Mouse (Mus musculus): Measurements from ENCODE around the gene Nanp. TPM values are rescaled to one million over a fixed set of nuclear protein-coding genes. Genes with fewer than 3 reads are reported as not detected.
A peak's percentile ranks its signal among the peaks of the same experiment; 100 is the strongest.

Gene Nanp
- polyA plus RNA-seq, 1 experiment from 2014 or later = 47.7 TPM

DNA sequence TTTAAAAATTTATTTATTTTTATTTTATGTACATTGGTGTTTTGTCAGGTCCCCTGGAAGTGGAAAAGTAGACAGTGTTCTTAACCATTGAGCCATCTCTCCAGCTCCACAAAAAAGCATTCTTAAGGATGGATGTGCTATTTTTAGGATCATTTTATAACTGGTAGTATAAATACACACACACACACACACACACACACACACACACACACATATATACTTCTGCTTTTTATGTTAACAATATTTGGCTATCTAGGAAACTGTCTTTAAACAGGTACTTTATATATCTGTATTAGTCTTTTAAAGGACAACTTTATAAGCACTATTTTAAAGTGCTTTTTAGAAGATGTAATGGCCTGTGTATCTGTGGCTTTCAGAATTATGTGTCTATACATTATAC is 57.1 kb downstream of the Nanp start:
- Histone ChIP-seq H3K4me3 (ENCODE audit: low read depth, low read length) (no peak overlapping the region), H3K9ac (ENCODE audit: low read depth, low read length) (no peak overlapping the region), H3K9me3 (replicated peaks; ENCODE audit: control insufficient read depth, low read length) (no peaks in the 10 kb centered on the region), H3K36me3 (ENCODE audit: control insufficient read depth, insufficient read depth) (no peaks in the 10 kb centered on the region), H3K4me2 (ENCODE audit: low read depth, low read length) (no peak overlapping the region), H3K27ac (ENCODE audit: low read length) (no peak overlapping the region), H3K27me3 (ENCODE audit: control insufficient read depth, insufficient read depth, low read depth, low read length) (no peaks in the 10 kb centered on the region), H3K4me1 (ENCODE audit: control insufficient read depth, low read depth, low read length) (peaks cover 20% of the 10 kb centered on the region)
- no peak for ATAC-seq (ENCODE audit: low read depth)

DNA sequence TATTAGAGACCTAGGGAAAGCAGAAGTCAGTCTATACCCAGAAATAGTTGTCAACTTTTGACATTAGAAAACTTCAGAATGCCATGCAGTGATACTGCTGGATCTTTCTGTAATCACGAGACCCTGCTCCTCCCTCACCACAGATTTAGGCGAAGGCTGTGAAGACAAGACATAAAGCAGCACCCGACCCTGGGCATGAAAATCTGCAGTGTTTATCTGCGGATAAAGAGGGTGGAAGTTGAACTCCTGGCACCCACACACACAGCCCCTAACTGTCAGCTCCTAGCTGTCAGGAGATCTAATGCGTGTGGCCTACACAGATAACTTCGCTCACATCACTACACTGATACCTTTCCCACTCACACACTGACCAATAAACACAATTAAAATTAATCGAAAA is 57.7 kb downstream of the Nanp start:
- no peaks in the 10 kb centered on the region for H3K36me3 ChIP-seq (ENCODE audit: control insufficient read depth, insufficient read depth)
- peaks cover 25% of the 10 kb centered on the region for H3K4me1 ChIP-seq (ENCODE audit: control insufficient read depth, low read depth, low read length)
- ATAC-seq (ENCODE audit: low read depth) = peak; percentile 62
- WGBS (ENCODE audit: insufficient replicate concordance) = 18% methylated on average over 7 of the region's 7 CpGs
- H3K9me3 ChIP-seq (replicated peaks; ENCODE audit: control insufficient read depth, low read length) = no peaks in the 10 kb centered on the region
- H3K4me2 ChIP-seq (ENCODE audit: low read depth, low read length) = no peak overlapping the region
- no peak overlapping the region for H3K4me3 ChIP-seq (ENCODE audit: low read depth, low read length)
- no peak overlapping the region for H3K9ac ChIP-seq (ENCODE audit: low read depth, low read length)
- H3K27me3 ChIP-seq (ENCODE audit: control insufficient read depth, insufficient read depth, low read depth, low read length) = no peaks in the 10 kb centered on the region
- no peak overlapping the region for H3K27ac ChIP-seq (ENCODE audit: low read length)

DNA sequence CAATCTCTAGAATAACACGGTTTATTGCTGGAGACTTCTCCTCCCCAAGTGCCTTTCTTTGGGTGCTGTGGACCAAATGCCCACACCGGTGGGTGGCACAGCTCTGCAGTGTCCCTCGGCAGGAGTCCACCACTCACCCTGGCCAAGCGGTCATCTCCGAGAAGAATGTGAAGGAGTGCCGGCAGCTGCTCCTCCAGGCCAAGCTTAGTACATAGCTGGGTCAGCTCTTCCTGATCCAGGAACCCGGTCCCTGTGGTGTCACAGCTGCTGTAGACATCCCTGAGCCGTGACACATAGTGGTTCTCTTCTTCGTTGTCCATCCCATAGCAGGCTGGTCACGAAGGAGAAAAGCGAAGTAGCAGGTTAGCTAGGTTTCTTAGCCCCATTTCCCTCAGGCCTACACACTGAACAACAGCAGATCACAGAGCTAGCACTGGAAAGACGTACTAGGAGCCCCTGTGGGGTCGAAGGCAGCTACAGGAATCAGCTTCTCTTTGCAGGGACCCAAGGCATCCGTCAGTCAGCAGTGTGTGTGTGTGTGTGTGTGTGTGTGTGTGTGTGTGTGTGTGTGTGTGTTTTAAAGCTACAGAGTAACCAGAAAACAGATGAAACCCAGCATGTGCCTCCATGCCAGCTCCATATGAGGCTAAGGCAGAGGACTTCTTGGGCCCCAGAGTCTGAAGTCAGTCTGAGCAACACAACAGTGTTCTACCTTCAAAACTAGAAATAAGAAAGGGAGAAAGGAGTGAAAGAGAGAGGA is 59.2 kb downstream of the Nanp start:
- no peak for ATAC-seq (ENCODE audit: low read depth)
- 81% methylated on average over 14 of the region's 14 CpGs for WGBS (ENCODE audit: insufficient replicate concordance)
- no peaks in the 10 kb centered on the region for H3K27me3 ChIP-seq (ENCODE audit: control insufficient read depth, insufficient read depth, low read depth, low read length)
- H3K9me3 ChIP-seq (replicated peaks; ENCODE audit: control insufficient read depth, low read length) = no peaks in the 10 kb centered on the region
- no peak overlapping the region for H3K4me2 ChIP-seq (ENCODE audit: low read depth, low read length)
- H3K4me1 ChIP-seq (ENCODE audit: control insufficient read depth, low read depth, low read length) = peaks cover 30% of the 10 kb centered on the region
- no peaks in the 10 kb centered on the region; the same call in 1 of the 2 replicates for H3K36me3 ChIP-seq (ENCODE audit: control insufficient read depth, insufficient read depth)
- H3K27ac ChIP-seq (ENCODE audit: low read length) = no peak overlapping the region
- H3K4me3 ChIP-seq (ENCODE audit: low read depth, low read length) = no peak overlapping the region
- H3K9ac ChIP-seq (ENCODE audit: low read depth, low read length) = no peak overlapping the region

Other genes with a start within 250 kb of the Nanp start
- 18.3 and 19.0 TPM in 2 replicates for gene Abhd12, start 134.7 kb downstream of the Nanp start, polyA plus RNA-seq (2015; fragmentation: Nextera tagmentation; extraction: Ambion mirVana)
- 24.4 and 29.1 TPM in 2 replicates for gene Gins1, start 134.0 kb downstream of the Nanp start, polyA plus RNA-seq (2015; fragmentation: Nextera tagmentation; extraction: Ambion mirVana)
- gene Ninl, start within 50 bp of the Nanp start, polyA plus RNA-seq (2015; fragmentation: Nextera tagmentation; extraction: Ambion mirVana) = 12.4 and 13.1 TPM in 2 replicates
- not detected in 2 replicates for gene Gm14151, start 53.0 kb upstream of the Nanp start, polyA plus RNA-seq (2015; fragmentation: Nextera tagmentation; extraction: Ambion mirVana)
- gene Gm14147, start 58.8 kb upstream of the Nanp start, polyA plus RNA-seq (2015; fragmentation: Nextera tagmentation; extraction: Ambion mirVana) = not detected in 2 replicates